Mouse (Mus musculus): ENCODE measurements at regions not wholly inside any gene's neighbourhood (a gene's known extent, or its start where the extent isn't known, plus 50 kb on each side); places are given as distances from the start of the nearest gene placed in this dataset.
A peak's percentile ranks its signal among the peaks of the same experiment; 100 is the strongest.
"Not testable (repeated sequence)": the region's sequence is repeated elsewhere in the genome, so short reads cannot be mapped to it uniquely, and the experiment has no call there.

GRCm38 (mm10) chr15:34027111-34027510 lies 330.6 kb downstream of the 9430069I07Rik start:
- DNase-seq = not testable (repeated sequence)

- no peak for DNase-seq
Measured at GRCm38 (mm10) chr15:34025396-34025795, 332.3 kb downstream of the 9430069I07Rik start.

- DNase-seq = peak; percentile 87 to 90
Measured at GRCm38 (mm10) chr15:34021857-34022256, 335.8 kb downstream of the 9430069I07Rik start.

GRCm38 (mm10) chr15:34016397-34017156 lies 341.1 kb downstream of the 9430069I07Rik start:
- peak; percentile 47 to 60 for DNase-seq

GRCm38 (mm10) chr15:34008591-34008990 lies 349.1 kb downstream of the 9430069I07Rik start:
- DNase-seq = no peak

GRCm38 (mm10) chr15:33992383-33992782 lies 365.3 kb downstream of the 9430069I07Rik start:
- DNase-seq = no peak

GRCm38 (mm10) chr15:33975077-33975476 lies 382.6 kb downstream of the 9430069I07Rik start:
- DNase-seq = peak; percentile 50 to 53

GRCm38 (mm10) chr15:33973466-33973865 lies 384.2 kb downstream of the 9430069I07Rik start:
- no peak for DNase-seq

- DNase-seq = no peak
Measured at GRCm38 (mm10) chr15:33969409-33969808, 388.3 kb downstream of the 9430069I07Rik start.

GRCm38 (mm10) chr15:33935013-33935664 lies 422.5 kb downstream of the 9430069I07Rik start:
- DNase-seq = no peak

- no peak for DNase-seq
Measured at GRCm38 (mm10) chr15:33926446-33926845, 431.2 kb downstream of the 9430069I07Rik start.

- DNase-seq = peak; percentile 30 to 48
Measured at GRCm38 (mm10) chr15:33924094-33924890, 433.4 kb downstream of the 9430069I07Rik start.

GRCm38 (mm10) chr15:33914891-33915290 lies 442.8 kb downstream of the 9430069I07Rik start:
- no peak for DNase-seq

GRCm38 (mm10) chr15:33906727-33907479 lies 450.8 kb downstream of the 9430069I07Rik start:
- DNase-seq = no peak

- DNase-seq = no peak
Measured at GRCm38 (mm10) chr15:33896076-33896475, 461.6 kb downstream of the 9430069I07Rik start.

GRCm38 (mm10) chr15:33890606-33891005 lies 467.1 kb downstream of the 9430069I07Rik start:
- DNase-seq = no peak

GRCm38 (mm10) chr15:33888865-33889368 lies 468.8 kb downstream of the 9430069I07Rik start:
- DNase-seq = no peak

- DNase-seq = peak in 1 of 2 experiments; percentile 3
Measured at GRCm38 (mm10) chr15:33862224-33862752, 495.4 kb downstream of the 9430069I07Rik start.

GRCm38 (mm10) chr15:33825435-33826088 lies 532.1 kb downstream of the 9430069I07Rik start:
- no peak for DNase-seq

GRCm38 (mm10) chr15:33824826-33825225 lies 532.8 kb downstream of the 9430069I07Rik start:
- DNase-seq = no peak

- DNase-seq = no peak
Measured at GRCm38 (mm10) chr15:33780960-33781359, 576.7 kb downstream of the 9430069I07Rik start.

Data from kidney, postnatal 4 days (tissue).